Mouse (Mus musculus) testis, postnatal 10 days (tissue): ENCODE measurements around the gene Sgce.

Experiments
- DNase-seq: peaks from one replicate; pipeline ENCODE4 v3.0.0; 2021; ENCODE audit warnings: low spot score

Sgce gene

DNA sequence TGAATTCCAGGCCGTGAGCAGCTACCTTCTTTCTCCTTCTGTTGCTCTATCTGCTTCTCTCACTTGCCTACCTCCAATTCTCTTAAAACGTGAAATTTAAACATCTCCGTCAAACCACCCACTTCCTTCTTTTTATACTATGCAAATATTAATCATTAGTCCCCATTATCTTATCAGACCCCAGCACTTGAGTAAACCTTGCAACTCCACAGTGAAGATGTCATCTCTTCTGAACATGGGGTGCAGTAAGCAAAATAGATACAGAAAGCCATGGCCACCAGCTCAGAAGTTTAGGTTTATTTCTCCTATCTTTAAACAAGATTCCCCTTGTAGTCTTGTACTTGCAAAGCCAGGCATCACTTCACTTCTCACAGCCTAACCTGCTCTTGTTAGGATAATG lies 99.7 kb downstream of the Sgce start:
- DNase-seq = no peak

DNA sequence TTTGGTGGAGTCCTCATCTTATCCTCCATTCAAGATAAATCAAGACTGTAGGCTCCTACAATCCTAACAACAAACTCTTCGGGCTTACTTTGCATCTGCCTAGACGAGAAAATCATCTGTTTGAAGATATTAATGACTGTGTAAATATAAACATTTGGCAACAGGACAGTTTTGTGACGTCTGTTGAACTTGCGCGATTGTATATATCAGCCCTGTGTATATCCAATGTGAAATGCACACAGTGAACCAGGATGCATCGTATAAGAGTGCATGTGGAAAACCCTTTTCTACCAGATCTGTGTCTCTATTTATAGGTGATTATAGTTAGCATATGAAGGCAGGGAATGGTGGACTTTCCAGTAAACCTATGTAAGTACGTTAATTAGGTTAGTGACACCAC lies 104.9 kb downstream of the Sgce start:
- no peak for DNase-seq

DNA sequence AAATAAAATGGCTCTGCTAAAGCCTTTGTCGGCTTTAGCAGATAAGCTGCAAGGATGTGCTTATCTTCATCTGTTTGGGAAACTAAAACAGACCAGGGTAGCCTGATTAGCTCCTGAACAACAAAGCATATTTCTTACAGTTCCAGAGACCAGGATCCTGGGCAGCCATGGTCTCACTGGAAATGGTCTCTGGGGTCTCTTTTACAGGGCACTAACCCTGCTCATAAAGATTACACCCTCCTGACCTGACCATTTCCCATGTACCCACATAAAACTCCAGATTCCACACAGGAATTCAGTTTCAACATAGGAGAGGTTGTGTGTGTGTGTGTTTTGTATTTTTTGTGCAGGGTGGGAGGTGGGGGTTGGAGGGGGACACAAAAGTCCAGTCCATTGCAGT lies 112.2 kb downstream of the Sgce start:
- DNase-seq = no peak

DNA sequence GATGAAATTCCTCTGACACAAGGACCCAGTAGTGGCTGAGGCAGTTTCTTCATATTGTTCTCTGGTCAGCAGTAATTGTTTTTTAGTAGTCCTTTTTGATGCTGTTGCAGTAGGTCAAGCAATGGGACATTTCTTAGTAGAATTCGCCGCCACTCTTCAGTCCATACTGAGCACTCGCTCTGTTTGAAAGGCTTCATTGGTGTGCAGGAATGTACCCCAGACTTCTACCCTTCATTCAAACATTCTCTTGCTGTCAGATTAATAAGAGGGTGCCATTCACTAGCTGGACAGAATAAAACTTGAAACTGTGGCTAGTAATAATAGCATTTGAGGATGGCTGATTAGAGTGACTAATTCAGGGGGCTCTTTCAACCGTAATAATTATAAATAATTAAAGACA lies 113.8 kb downstream of the Sgce start:
- DNase-seq = no peak

DNA sequence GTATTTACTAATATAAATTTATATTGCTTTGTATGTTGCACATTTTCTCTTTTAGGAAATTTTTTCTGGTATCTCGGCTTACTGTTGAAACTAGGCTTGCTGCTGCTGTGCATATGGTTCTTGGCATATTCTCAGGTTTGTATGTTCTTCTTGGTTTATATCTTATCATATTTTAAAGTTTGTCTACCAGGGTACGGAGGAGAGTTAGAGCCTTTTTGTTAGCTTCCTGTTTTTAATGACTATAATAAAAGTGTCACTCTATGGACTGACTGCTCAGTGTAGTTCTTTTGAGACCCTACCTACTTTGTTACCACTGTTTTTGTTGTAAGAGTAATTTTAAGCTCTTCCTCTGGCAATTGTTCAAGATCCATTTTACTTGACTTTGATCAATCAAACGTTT lies 115.5 kb downstream of the Sgce start:
- DNase-seq = no peak
